Mouse (Mus musculus) forebrain, embryonic 15.5 days (tissue): ENCODE measurements around the gene Pde4d. TPM values are rescaled to one million over a fixed set of nuclear protein-coding genes. Genes with fewer than 3 reads are reported as not detected.

ENCODE experiments used
- ATAC-seq: fragments of 200-750 bp; cut with Nextera tagmentation; replicated peaks from 2 replicates; pipeline ENCODE4 v1.8.0; 2017; ENCODE audit warnings: mild to moderate bottlenecking, moderate TSS enrichment, moderate library complexity
- H3K27ac ChIP-seq: fragments of 300-500 bp; sonication (generic); replicated peaks from 2 replicates; pipeline ENCODE4 v1.5.1; 2015; ENCODE audit warnings: mild to moderate bottlenecking, inconsistent platforms
- H3K27me3 ChIP-seq: fragments of 300-500 bp; sonication (generic); 2 replicates; pipeline ENCODE4 v1.6.1; 2015; ENCODE audit warnings: inconsistent platforms
- H3K36me3 ChIP-seq: fragments of 300-500 bp; sonication (generic); 2 replicates; pipeline ENCODE4 v1.6.1; 2015; ENCODE audit warnings: mild to moderate bottlenecking, inconsistent platforms
- H3K4me1 ChIP-seq: fragments of 300-500 bp; sonication (generic); 2 replicates; pipeline ENCODE4 v1.6.1; 2015; ENCODE audit warnings: inconsistent platforms
- H3K4me2 ChIP-seq: fragments of 300-500 bp; sonication (generic); replicated peaks from 2 replicates; pipeline ENCODE4 v1.6.1; 2015; ENCODE audit warnings: mild to moderate bottlenecking, inconsistent platforms
- H3K4me3 ChIP-seq: fragments of 300-500 bp; sonication (generic); 2 replicates; pipeline ENCODE4 v1.5.1; 2015; ENCODE audit warnings: mild to moderate bottlenecking, inconsistent platforms
- H3K9ac ChIP-seq: fragments of 300-500 bp; sonication (generic); replicated peaks from 2 replicates; pipeline ENCODE4 v1.6.1; 2015; ENCODE audit warnings: mild to moderate bottlenecking, inconsistent platforms
- H3K9me3 ChIP-seq: fragments of 300-500 bp; sonication (generic); 2 replicates; pipeline ENCODE4 v1.6.1; 2016; ENCODE audit warnings: inconsistent platforms
- WGBS: fragments of 180-500 bp; shearing (Covaris S2); methylation state at CpG from one replicate; pipeline ENCODE4 v1.1.7; 2015; ENCODE audit warnings: mixed read lengths; 5-methylcytosine and 5-hydroxymethylcytosine counted together
- polyA plus RNA-seq: library from polyadenylated mRNA; unstranded; fragments of >200 nt; fragmentation: Nextera tagmentation; extraction: Ambion mirVana; gene quantifications from 2 replicates; pipeline ENCODE4 v1.2.1, GENCODE M21; 2015

Gene Pde4d
- polyA plus RNA-seq, 1 experiment from 2014 or later = 16.3 TPM

GRCm38 (mm10) chr13:109629216-109629615, 1179.5 kb downstream of the Pde4d start:
- no peaks in the 10 kb centered on the region for H3K27me3 ChIP-seq
- no peak for ATAC-seq
- peaks cover 18% of the 10 kb centered on the region for H3K4me1 ChIP-seq
- H3K4me2 ChIP-seq = no peak overlapping the region
- no peak overlapping the region for H3K27ac ChIP-seq
- WGBS = 88% methylated on average over 5 of the region's 5 CpGs
- no peaks in the 10 kb centered on the region for H3K36me3 ChIP-seq
- H3K9me3 ChIP-seq = no peaks in the 10 kb centered on the region
- no peak overlapping the region for H3K4me3 ChIP-seq
- no peak overlapping the region for H3K9ac ChIP-seq

GRCm38 (mm10) chr13:109631399-109632026, 1181.8 kb downstream of the Pde4d start:
- no peaks in the 10 kb centered on the region for H3K27me3 ChIP-seq
- no peak for ATAC-seq
- H3K27ac ChIP-seq = no peak overlapping the region
- H3K4me2 ChIP-seq = no peak overlapping the region
- no peak overlapping the region for H3K9ac ChIP-seq
- H3K36me3 ChIP-seq = no peaks in the 10 kb centered on the region
- peaks cover 19% of the 10 kb centered on the region for H3K4me1 ChIP-seq
- WGBS = 42% methylated on average over 10 of the region's 10 CpGs
- no peak overlapping the region for H3K4me3 ChIP-seq
- no peaks in the 10 kb centered on the region for H3K9me3 ChIP-seq

- no peak overlapping the region for H3K4me3 ChIP-seq
- no peak overlapping the region for H3K4me2 ChIP-seq
- ATAC-seq = no peak
- H3K9ac ChIP-seq = no peak overlapping the region
- H3K27me3 ChIP-seq = no peaks in the 10 kb centered on the region
- no peaks in the 10 kb centered on the region for H3K36me3 ChIP-seq
- 11% methylated on average over 7 of the region's 7 CpGs for WGBS
- H3K9me3 ChIP-seq = no peaks in the 10 kb centered on the region
- no peak overlapping the region for H3K27ac ChIP-seq
- H3K4me1 ChIP-seq = peaks cover 19% of the 10 kb centered on the region
These were observed 1182.8 kb downstream of the Pde4d start for GRCm38 (mm10) chr13:109632387-109633036.

GRCm38 (mm10) chr13:109633037-109633418, 1183.3 kb downstream of the Pde4d start:
- no peaks in the 10 kb centered on the region for H3K9me3 ChIP-seq
- H3K4me3 ChIP-seq = no peak overlapping the region
- no peaks in the 10 kb centered on the region for H3K27me3 ChIP-seq
- no peak overlapping the region for H3K4me2 ChIP-seq
- no peak for ATAC-seq
- 4% methylated on average over 3 of the region's 3 CpGs for WGBS
- no peaks in the 10 kb centered on the region for H3K36me3 ChIP-seq
- peaks cover 19% of the 10 kb centered on the region for H3K4me1 ChIP-seq
- no peak overlapping the region for H3K9ac ChIP-seq
- no peak overlapping the region for H3K27ac ChIP-seq

DNA sequence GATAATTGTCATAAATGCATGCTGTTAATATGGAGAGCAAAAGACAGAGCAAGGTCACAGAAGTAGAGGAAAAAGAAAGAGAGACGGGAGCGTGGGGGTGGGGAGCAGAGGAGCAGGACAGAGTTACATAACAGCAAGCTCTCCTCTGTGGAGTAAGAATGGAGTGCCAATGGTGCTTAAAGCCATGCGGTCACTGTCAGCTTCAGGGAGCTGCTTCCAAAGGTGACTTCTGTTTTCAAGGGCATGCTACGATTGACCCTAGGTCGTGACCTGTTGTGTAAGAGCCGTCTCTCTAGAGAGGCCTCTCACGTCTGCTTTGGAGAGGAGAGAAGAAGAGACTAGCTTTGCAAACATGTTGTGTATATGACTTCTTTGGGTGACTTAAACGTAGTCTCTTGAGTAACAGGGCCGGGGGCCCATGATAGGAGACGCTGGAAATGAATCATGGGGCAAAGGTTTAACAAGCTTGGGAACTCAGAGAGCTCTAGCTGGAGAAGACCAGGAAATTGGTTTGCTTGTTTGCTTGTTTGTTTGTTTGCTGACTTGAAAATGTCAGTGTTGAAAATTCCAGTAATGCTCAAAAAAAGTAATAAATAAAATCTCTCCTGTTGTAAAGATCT, 1186.3 kb downstream of the Pde4d start:
- peaks cover 19% of the 10 kb centered on the region for H3K4me1 ChIP-seq
- WGBS = 85% methylated on average over 10 of the region's 10 CpGs
- H3K9me3 ChIP-seq = no peaks in the 10 kb centered on the region
- H3K36me3 ChIP-seq = no peaks in the 10 kb centered on the region
- no peaks in the 10 kb centered on the region for H3K27me3 ChIP-seq
- no peak for ATAC-seq
- H3K4me3 ChIP-seq = no peak overlapping the region
- no peak overlapping the region for H3K9ac ChIP-seq
- no peak overlapping the region for H3K4me2 ChIP-seq
- H3K27ac ChIP-seq = no peak overlapping the region

DNA sequence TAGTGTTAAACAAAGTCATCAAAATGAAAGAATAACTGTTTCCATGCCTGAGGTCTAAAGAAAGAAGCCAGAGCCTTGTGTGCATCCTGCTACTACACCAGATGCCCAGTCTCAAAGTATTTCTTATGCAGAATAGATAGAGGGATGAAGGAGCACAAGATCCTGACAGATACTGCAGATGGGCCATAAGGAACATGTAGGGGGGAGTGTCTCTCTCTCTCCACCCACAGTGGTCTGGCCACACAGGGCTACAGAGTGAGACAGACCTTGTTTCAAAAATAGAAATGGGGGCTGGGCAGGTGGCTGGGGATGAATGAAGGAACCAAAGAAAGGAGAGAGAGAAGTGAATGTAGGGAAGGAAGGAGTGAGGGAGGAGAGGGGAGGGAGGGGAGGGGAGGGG, 1188.5 kb downstream of the Pde4d start:
- Histone ChIP-seq H3K4me3 (no peak overlapping the region), H3K4me2 (no peak overlapping the region), H3K27me3 (no peaks in the 10 kb centered on the region), H3K27ac (no peak overlapping the region), H3K9ac (no peak overlapping the region), H3K36me3 (no peaks in the 10 kb centered on the region), H3K4me1 (peaks cover 8% of the 10 kb centered on the region), H3K9me3 (no peaks in the 10 kb centered on the region)
- no peak for ATAC-seq

DNA sequence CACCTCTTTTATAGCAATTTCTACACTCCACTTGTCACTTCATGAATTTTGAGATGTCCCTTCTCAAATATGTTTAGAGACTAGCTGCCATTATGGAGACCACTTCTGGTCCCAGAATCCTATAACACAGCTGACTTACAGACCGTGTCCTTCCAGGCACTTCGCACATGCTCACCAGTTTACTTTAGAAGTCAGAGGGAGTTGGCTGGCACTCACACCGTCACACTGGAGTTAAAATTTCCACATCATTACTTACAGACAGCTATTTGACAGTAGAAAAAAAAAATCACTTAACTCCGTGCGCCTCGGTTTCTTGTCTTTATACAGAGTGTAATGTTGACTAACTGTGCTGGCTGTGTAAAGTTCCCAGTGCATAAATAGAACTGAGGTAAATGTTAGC, 1189.5 kb downstream of the Pde4d start:
- ATAC-seq = no peak
- H3K4me3 ChIP-seq = no peak overlapping the region
- H3K4me2 ChIP-seq = no peak overlapping the region
- no peaks in the 10 kb centered on the region for H3K4me1 ChIP-seq
- no peaks in the 10 kb centered on the region for H3K9me3 ChIP-seq
- no peak overlapping the region for H3K9ac ChIP-seq
- H3K27ac ChIP-seq = no peak overlapping the region
- no peaks in the 10 kb centered on the region for H3K27me3 ChIP-seq
- no peaks in the 10 kb centered on the region for H3K36me3 ChIP-seq
- 80% methylated on average over 6 of the region's 6 CpGs for WGBS

- WGBS = 81% methylated on average over 6 of the region's 6 CpGs
These were observed 1191.8 kb downstream of the Pde4d start for GRCm38 (mm10) chr13:109641562-109641961.

DNA sequence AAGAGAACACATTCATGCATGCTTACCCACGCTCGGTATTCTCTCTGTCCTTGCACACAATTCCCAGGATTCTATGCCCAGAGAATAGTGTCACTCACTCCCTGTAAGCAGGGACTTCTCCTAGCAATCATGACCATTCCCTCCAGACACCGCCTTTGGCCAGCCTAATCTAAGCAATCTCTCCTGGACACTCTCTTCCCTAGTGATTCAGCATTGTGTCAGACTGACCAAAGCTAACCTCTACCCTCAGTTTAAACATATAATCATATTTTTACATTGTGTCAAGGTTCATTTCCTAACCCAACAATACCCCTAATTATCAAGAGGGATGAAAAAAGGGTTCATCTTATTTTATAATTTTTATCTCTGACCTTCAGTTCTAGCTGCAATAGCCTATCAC, 1193.7 kb downstream of the Pde4d start:
- Histone ChIP-seq H3K9me3 (no peaks in the 10 kb centered on the region), H3K4me2 (no peak overlapping the region), H3K4me3 (no peak overlapping the region), H3K36me3 (no peaks in the 10 kb centered on the region), H3K4me1 (no peaks in the 10 kb centered on the region; the same call in 1 of the 2 replicates), H3K27me3 (no peaks in the 10 kb centered on the region), H3K9ac (no peak overlapping the region), H3K27ac (no peak overlapping the region)
- ATAC-seq = no peak
- 64% methylated on average over 3 of the region's 3 CpGs for WGBS

More at GRCm38 (mm10) chr13:109641562-109641961, 1191.8 kb downstream of the Pde4d start:
- H3K27ac ChIP-seq = no peak overlapping the region
- H3K4me2 ChIP-seq = no peak overlapping the region
- no peaks in the 10 kb centered on the region; the same call in 1 of the 2 replicates for H3K4me1 ChIP-seq
- H3K27me3 ChIP-seq = no peaks in the 10 kb centered on the region
- no peak for ATAC-seq
- no peaks in the 10 kb centered on the region for H3K9me3 ChIP-seq
- no peak overlapping the region for H3K4me3 ChIP-seq
- no peak overlapping the region for H3K9ac ChIP-seq
- no peaks in the 10 kb centered on the region for H3K36me3 ChIP-seq

DNA sequence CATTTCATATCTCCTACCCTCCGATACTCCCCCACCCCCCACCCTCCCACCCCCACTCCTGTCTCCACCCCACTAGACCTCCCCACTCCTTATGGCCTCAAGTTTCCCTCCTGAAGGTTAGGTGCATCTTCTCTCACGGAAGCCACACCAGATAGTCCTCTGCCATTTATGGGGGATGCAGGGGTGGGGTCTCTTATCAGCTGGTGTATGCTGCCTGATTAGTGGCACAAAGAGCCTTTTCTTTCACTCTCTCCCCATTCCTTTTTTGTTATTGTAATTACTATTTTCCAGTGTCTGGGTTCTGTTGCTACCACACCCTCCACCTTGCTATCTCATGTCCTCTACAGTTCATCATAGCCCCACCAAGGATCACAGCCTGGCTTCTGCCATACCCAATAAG, 1194.3 kb downstream of the Pde4d start:
- 87% methylated on average over 2 of the region's 2 CpGs for WGBS
- no peak overlapping the region for H3K4me3 ChIP-seq
- no peaks in the 10 kb centered on the region for H3K36me3 ChIP-seq
- no peaks in the 10 kb centered on the region for H3K27me3 ChIP-seq
- H3K27ac ChIP-seq = no peak overlapping the region
- no peaks in the 10 kb centered on the region; the same call in 1 of the 2 replicates for H3K4me1 ChIP-seq
- H3K9me3 ChIP-seq = no peaks in the 10 kb centered on the region
- H3K9ac ChIP-seq = no peak overlapping the region
- no peak overlapping the region for H3K4me2 ChIP-seq
- ATAC-seq = no peak

- no peaks in the 10 kb centered on the region; the same call in 1 of the 2 replicates for H3K4me1 ChIP-seq
- no peak overlapping the region for H3K4me2 ChIP-seq
- no peaks in the 10 kb centered on the region for H3K36me3 ChIP-seq
- no peak for ATAC-seq
- 68% methylated on average over 10 of the region's 10 CpGs for WGBS
- no peak overlapping the region for H3K27ac ChIP-seq
- H3K9ac ChIP-seq = no peak overlapping the region
- no peaks in the 10 kb centered on the region for H3K27me3 ChIP-seq
- no peak overlapping the region for H3K4me3 ChIP-seq
- H3K9me3 ChIP-seq = no peaks in the 10 kb centered on the region
These were observed 1195.6 kb downstream of the Pde4d start for GRCm38 (mm10) chr13:109645284-109645909.

- no peak for ATAC-seq
- WGBS = 76% methylated on average over 6 of the region's 6 CpGs
- no peaks in the 10 kb centered on the region for H3K36me3 ChIP-seq
These were observed 1196.1 kb downstream of the Pde4d start for GRCm38 (mm10) chr13:109645910-109646284.

More at GRCm38 (mm10) chr13:109645910-109646284, 1196.1 kb downstream of the Pde4d start:
- Histone ChIP-seq H3K9ac (no peak overlapping the region), H3K4me3 (no peak overlapping the region), H3K27ac (no peak overlapping the region), H3K27me3 (no peaks in the 10 kb centered on the region), H3K4me2 (no peak overlapping the region), H3K4me1 (no peaks in the 10 kb centered on the region; the same call in 1 of the 2 replicates), H3K9me3 (no peaks in the 10 kb centered on the region)
